7 mouse cellular contexts compared by ENCODE assay signal in the genomic region with DNA sequence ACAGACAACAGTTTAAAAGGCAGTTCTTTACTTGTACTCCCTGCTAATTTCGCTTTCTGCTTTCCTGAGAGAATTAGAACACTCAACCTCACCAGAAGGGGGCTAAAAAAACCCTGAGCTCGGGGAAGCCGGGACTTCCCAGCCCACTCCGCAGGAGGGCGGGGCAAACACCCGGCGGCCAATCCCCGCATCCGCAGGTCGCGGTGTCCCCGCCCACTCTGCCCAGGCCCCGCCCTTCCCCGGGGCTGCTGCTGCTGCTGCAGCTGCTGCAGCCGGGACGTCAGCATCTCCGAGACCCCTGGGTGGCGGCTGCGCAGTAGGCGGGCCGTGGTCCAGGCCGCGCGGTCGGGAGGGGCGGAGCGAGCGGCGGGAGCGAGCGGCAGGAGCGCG. TPM values are rescaled to one million over a fixed set of nuclear protein-coding genes. Genes with fewer than 3 reads are reported as not detected.
A peak's percentile ranks its signal among the peaks of the same experiment; 100 is the strongest.
DNase-seq lines count a peak whose midpoint lies in the region; ATAC-seq lines count a peak whose summit lies in the region.

No protein-coding gene starts in this region.

- H3K4me1 ChIP-seq in intestine, embryonic 15.5 days (replicated peaks): peaks cover 3% of the 10 kb centered on the region; the same call in 1 of the 2 replicates
- H3K4me1 ChIP-seq in midbrain, embryonic 10.5 days: peaks cover 30% of the 10 kb centered on the region

- intact Hi-C loops in left cerebral cortex, postnatal 25 days (cut with DNase I): loop anchor here (5.0 kb wide), 1 partner anchor 348 kb away; the partner anchor contains the start of gene Col28a1

- H3K36me3 ChIP-seq in intestine, embryonic 15.5 days: no peaks in the 10 kb centered on the region
- no peaks in the 10 kb centered on the region for H3K36me3 ChIP-seq in midbrain, embryonic 10.5 days

- H3K27ac ChIP-seq in intestine, embryonic 15.5 days: peak overlapping the region; percentile 89
- H3K27ac ChIP-seq in midbrain, embryonic 10.5 days (replicated peaks): peak overlapping the region; percentile 96

- H3K9me3 ChIP-seq in intestine, embryonic 15.5 days: no peaks in the 10 kb centered on the region
- no peaks in the 10 kb centered on the region for H3K9me3 ChIP-seq in midbrain, embryonic 10.5 days (replicated peaks)

- peak overlapping the region; percentile 92 for H3K4me3 ChIP-seq in intestine, embryonic 15.5 days (replicated peaks)
- H3K4me3 ChIP-seq in midbrain, embryonic 10.5 days: peak overlapping the region; percentile 80

- ATAC-seq in intestine, embryonic 15.5 days: peak; percentile 97

- no peaks in the 10 kb centered on the region for H3K27me3 ChIP-seq in intestine, embryonic 15.5 days (replicated peaks)
- no peaks in the 10 kb centered on the region for H3K27me3 ChIP-seq in midbrain, embryonic 10.5 days (ENCODE audit: low read depth, poor library complexity, severe bottlenecking)

- H3K4me2 ChIP-seq in intestine, embryonic 15.5 days (replicated peaks): peak overlapping the region; percentile 58

- peak overlapping the region; percentile 84 for H3K9ac ChIP-seq in intestine, embryonic 15.5 days

- under 1% methylated on average over 31 of the region's 33 CpGs for WGBS in intestine, embryonic 15.5 days
- WGBS in midbrain, embryonic 10.5 days: under 1% methylated on average over 33 of the region's 33 CpGs

- peak; percentile 99 for DNase-seq in adrenal gland, adult (ENCODE audit: inconsistent age in 2 of 2, low spot score in 1 of 2)
- peak; percentile 94 for DNase-seq in embryo, embryonic 10.5 days (ENCODE audit: low spot score)
- DNase-seq in gastrocnemius, postnatal 25 days: peak; percentile 99
- peak; percentile 95 to 98 for DNase-seq in left cerebral cortex, postnatal 25 days (ENCODE audit: low spot score in 2 of 2)
- peak; percentile 97 for DNase-seq in midbrain, embryonic 10.5 days (ENCODE audit: low spot score)
- DNase-seq in right cerebral cortex, postnatal 4 days: peak; percentile 97

RNA-seq across cellular contexts. Expression of gene C1galt1, which starts 0.2 kb away (rescaled TPM):
- total RNA-seq in gastrocnemius, postnatal 25 days (2021): 10 to 100 TPM; 13.4 to 14.0 TPM
- 5.3 and 5.9 TPM in 2 replicates for polyA plus RNA-seq in intestine, embryonic 15.5 days (2015; fragmentation: Nextera tagmentation; extraction: Ambion mirVana)
- 10 to 100 TPM; 15.1 to 15.6 TPM for total RNA-seq in left cerebral cortex, postnatal 25 days (2021)
- 1.5 and 1.7 TPM in 2 replicates for polyA plus RNA-seq in midbrain, embryonic 10.5 days (2016; fragmentation: Nextera tagmentation; extraction: Ambion mirVana)

Comparison
In these comparisons a context has a peak if more than half of its experiments do, and no peak if none do; other contexts are left out.
1. Peak in every context shown above with its lines: DNase-seq, ATAC-seq, H3K4me3 ChIP-seq and H3K27ac ChIP-seq.